Mouse (Mus musculus) heart, embryonic 15.5 days (tissue): ENCODE data around the gene Ube2h. TPM values are rescaled to one million over a fixed set of nuclear protein-coding genes. Genes with fewer than 3 reads are reported as not detected.

Experiments used
- ATAC-seq: fragments of 200-750 bp; cut with Nextera tagmentation; replicated peaks from 2 replicates; pipeline ENCODE4 v1.8.0; 2017; ENCODE audit warnings: low read depth, moderate TSS enrichment; ENCODE audit not compliant: insufficient number of reproducible peaks, insufficient read depth, low FRiP score
- H3K27ac ChIP-seq: fragments of 300-500 bp; sonication (generic); 2 replicates; pipeline ENCODE4 v1.5.1; 2015; ENCODE audit warnings: mild to moderate bottlenecking, inconsistent platforms
- H3K27me3 ChIP-seq: fragments of 300-500 bp; sonication (generic); 2 replicates; pipeline ENCODE4 v1.6.1; 2015; ENCODE audit warnings: inconsistent platforms
- H3K36me3 ChIP-seq: fragments of 300-500 bp; sonication (generic); 2 replicates; pipeline ENCODE4 v1.6.1; 2015; ENCODE audit warnings: mild to moderate bottlenecking, inconsistent platforms
- H3K4me1 ChIP-seq: fragments of 300-500 bp; sonication (generic); replicated peaks from 2 replicates; pipeline ENCODE4 v1.6.1; 2015; ENCODE audit warnings: inconsistent platforms
- H3K4me2 ChIP-seq: fragments of 300-500 bp; sonication (generic); 2 replicates; pipeline ENCODE4 v1.6.1; 2015; ENCODE audit warnings: inconsistent platforms, mild to moderate bottlenecking, moderate library complexity
- H3K4me3 ChIP-seq: fragments of 300-500 bp; sonication (generic); 2 replicates; pipeline ENCODE4 v1.5.1; 2015; ENCODE audit warnings: mild to moderate bottlenecking, inconsistent platforms
- H3K9ac ChIP-seq: fragments of 300-500 bp; sonication (generic); 2 replicates; pipeline ENCODE4 v1.6.1; 2015; ENCODE audit warnings: mild to moderate bottlenecking, inconsistent platforms
- H3K9me3 ChIP-seq: fragments of 300-500 bp; sonication (generic); replicated peaks from 2 replicates; pipeline ENCODE4 v1.6.1; 2016; ENCODE audit warnings: inconsistent platforms
- WGBS: fragments of 180-500 bp; shearing (Covaris S2); methylation state at CpG from one replicate; pipeline ENCODE4 v1.1.7; 2015; ENCODE audit warnings: mixed read lengths; 5-methylcytosine and 5-hydroxymethylcytosine counted together
- polyA plus RNA-seq: library from polyadenylated mRNA; unstranded; fragments of >200 nt; fragmentation: Nextera tagmentation; extraction: Ambion mirVana; gene quantifications from 2 replicates; pipeline ENCODE4 v1.2.1, GENCODE M21; 2015

Ube2h gene
- polyA plus RNA-seq, 1 experiment from 2014 or later, result 40.9 TPM

DNA sequence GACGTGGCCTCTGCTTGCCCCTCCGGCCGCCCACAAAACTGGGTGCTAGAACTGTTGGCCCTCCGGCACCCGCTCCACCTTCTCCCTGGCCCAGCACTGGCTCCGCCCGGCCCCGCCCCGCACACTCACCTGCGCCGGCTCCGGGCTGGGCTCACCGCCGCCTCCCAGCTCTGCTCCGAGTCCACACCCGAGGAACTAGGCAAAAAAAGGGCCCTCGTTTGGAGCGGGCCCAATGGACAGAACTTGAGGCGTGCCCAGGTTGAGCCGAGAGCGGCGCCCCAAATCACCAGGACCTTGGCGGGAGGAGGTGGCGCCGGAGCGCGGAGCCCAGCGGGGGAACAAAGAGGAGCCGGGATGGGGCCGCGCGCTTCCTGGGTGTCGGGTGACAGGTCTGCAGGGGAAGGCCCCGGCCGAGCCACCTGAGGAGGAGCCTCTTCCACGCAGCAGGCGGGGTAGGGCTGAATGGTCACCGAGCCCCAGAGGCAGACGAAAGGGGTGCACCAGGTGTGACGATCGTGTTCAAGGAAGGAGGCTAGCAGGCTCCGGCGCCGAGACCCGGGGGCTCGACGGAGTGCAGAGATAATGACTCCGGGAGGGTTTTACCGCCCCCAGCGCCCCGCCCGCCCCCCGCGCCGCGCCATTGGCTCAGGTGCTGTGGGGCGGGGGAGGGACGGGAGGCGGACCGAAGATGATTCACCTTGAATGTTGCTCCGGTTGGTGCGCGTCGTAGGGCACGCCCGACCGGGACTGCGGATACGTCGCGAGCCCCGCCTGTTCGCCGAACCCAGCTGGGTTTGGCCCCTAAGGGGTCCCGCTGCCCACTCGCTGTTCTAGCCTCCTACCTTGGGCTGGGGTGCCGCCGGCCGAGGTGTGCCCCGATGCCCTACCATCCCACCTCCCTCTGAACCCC is 130.5 kb downstream of the Ube2h start:
- Histone ChIP-seq H3K4me2 (peak overlapping the region; percentile 68), H3K4me3 (peak overlapping the region; percentile 45), H3K4me1 (peaks cover 50% of the 10 kb centered on the region), H3K27me3 (peaks cover 98% of the 10 kb centered on the region), H3K9ac (0 out of 2 replicates have a peak overlapping the region, but pooled peaks have one; percentile 6), H3K27ac (peak overlapping the region; percentile 2; the same call in 1 of the 2 replicates), H3K36me3 (no peaks in the 10 kb centered on the region), H3K9me3 (no peaks in the 10 kb centered on the region)
- ATAC-seq, result peak; percentile 14; the same call in 1 of the 2 replicates
- WGBS, result under 1% methylated on average over 77 of the region's 80 CpGs

DNA sequence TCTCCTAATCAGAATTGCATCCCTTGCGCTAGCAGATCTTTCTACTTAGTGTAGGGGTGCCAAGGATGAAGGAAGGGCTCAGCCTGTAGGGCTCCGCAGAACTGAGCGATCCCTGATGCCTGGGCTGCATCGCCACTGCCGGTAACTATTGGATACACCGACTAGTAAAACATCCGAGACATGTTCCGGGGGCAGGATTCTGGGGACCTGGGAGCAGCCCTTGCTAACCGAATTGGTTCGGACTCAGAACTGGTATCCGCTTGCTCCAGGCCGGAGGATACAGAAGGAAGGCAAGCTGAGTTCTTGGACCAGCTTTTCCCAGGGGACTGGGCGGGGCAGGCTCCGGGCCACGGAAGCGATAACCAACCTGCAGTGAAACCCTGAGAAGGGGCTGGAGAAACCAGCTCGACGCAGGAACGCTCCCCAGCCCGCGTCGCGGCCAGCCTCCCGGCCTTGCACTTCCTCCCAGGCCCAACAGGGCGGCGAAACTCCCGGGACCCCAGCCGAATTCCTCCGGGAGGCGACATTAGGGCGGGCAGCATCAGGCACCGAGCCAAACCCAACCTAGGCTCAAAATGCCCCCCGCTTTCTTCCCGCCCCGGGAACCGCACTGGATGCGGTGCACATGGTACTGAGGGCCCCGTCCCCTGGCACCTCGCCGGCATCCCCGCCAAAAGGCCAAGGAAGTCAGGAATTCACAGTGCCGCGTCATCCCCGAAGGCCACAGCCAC is 131.4 kb downstream of the Ube2h start:
- Histone ChIP-seq H3K4me1 (peaks cover 46% of the 10 kb centered on the region), H3K9ac (no peak overlapping the region), H3K9me3 (no peaks in the 10 kb centered on the region), H3K4me2 (peak overlapping the region; percentile 68), H3K27me3 (peaks cover 97% of the 10 kb centered on the region), H3K4me3 (peak overlapping the region; percentile 45), H3K27ac (no peak overlapping the region), H3K36me3 (no peaks in the 10 kb centered on the region)
- ATAC-seq, result no peak
- WGBS, result 2% methylated on average over 44 of the region's 44 CpGs

DNA sequence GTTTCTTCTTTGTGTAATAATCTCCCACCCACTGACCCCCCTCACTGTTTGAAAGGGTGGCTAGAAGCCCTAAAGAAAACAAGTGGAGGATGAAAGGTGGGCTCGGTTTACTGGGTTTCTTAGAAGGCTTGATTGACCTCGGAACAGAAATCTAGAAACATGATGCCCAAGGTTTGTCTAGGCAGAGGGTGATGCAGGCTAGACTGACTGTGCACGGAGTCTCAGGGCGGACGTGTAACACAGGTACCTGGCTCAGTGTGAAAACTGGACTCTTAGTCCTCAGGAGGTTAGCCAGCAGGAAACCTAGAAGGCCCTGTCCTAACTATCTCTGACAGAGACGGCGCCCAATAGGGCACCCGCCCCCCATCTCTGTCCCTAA is 131.9 kb downstream of the Ube2h start:
- Histone ChIP-seq H3K36me3 (no peaks in the 10 kb centered on the region), H3K9ac (no peak overlapping the region), H3K9me3 (no peaks in the 10 kb centered on the region), H3K27ac (no peak overlapping the region), H3K4me1 (peaks cover 44% of the 10 kb centered on the region), H3K4me2 (peak overlapping the region; percentile 68; the same call in 1 of the 2 replicates), H3K27me3 (peaks cover 94% of the 10 kb centered on the region), H3K4me3 (peak overlapping the region; percentile 45; the same call in 1 of the 2 replicates)
- ATAC-seq, result no peak
- WGBS, result 17% methylated on average over 8 of the region's 8 CpGs

DNA sequence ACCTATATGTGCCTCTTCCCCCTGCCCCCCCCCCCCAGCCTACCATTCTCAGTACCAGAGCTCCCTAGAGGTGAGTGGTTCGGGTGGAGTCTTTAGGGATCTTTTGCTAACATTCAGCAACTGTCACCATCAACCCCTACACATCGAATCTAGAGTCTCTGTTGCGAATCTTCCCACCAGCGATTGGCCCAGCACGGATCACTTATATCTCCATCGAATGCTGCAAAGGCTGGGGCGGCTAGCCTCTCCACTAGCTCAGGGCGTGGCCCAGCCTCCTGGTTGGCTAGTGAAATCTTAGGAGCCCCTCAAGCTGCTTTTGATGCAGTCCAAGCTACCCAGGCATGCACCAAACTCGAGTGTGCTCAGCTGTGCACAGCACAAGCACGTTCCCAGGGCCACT is 132.4 kb downstream of the Ube2h start:
- Histone ChIP-seq H3K9me3 (no peaks in the 10 kb centered on the region), H3K4me1 (peaks cover 42% of the 10 kb centered on the region), H3K4me3 (no peak overlapping the region), H3K36me3 (no peaks in the 10 kb centered on the region), H3K4me2 (no peak overlapping the region), H3K27me3 (peaks cover 89% of the 10 kb centered on the region), H3K9ac (no peak overlapping the region), H3K27ac (no peak overlapping the region)
- ATAC-seq, result no peak
- WGBS, result 25% methylated on average over 10 of the region's 10 CpGs

DNA sequence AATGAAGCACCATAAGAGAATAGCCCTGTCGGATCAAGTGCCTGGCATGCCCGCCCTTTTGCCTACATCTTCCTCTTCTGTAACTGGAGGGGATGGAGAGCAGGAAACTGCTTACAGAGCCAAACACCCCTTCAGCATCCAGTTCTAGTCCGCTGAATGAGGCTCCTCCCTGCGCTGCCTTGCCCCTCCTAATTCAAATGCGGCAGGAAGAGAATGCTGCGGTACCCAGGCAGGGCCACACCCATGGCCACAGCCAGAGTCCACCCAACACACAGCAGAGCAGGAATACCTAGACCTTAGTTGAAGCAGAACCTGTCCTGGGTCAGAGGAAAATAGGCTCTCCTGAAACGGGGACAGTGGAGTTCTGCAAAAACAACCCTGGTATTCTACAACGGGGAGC is 133.1 kb downstream of the Ube2h start:
- H3K9ac ChIP-seq, result no peak overlapping the region
- ATAC-seq, result no peak
- no peak overlapping the region for H3K27ac ChIP-seq
- H3K27me3 ChIP-seq, result peaks cover 82% of the 10 kb centered on the region
- no peak overlapping the region for H3K4me3 ChIP-seq
- H3K9me3 ChIP-seq, result no peaks in the 10 kb centered on the region
- no peaks in the 10 kb centered on the region for H3K36me3 ChIP-seq
- WGBS, result 30% methylated on average over 8 of the region's 8 CpGs
- peaks cover 37% of the 10 kb centered on the region for H3K4me1 ChIP-seq
- no peak overlapping the region for H3K4me2 ChIP-seq

DNA sequence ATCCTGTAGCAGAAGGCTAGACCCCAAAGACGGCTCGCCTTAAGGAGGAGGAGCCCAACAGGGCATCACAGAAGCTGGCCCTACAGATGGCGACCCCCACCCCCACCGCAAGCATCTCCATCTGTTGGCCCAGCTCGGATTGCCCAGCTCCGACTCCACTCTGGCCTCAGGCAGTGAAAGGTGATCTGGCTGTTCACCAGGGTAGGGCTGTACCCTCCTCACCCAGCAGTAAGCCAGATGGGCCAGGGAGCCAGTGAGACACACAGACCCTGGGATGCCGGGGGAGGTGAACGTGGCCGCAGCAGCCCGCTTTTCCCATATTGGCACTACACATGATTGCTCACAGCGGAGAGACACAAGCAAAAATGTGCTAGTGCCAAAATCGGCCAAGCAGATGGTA is 135.2 kb downstream of the Ube2h start:
- Histone ChIP-seq H3K4me2 (no peak overlapping the region), H3K4me1 (peaks cover 17% of the 10 kb centered on the region), H3K4me3 (no peak overlapping the region), H3K9ac (no peak overlapping the region), H3K27ac (no peak overlapping the region), H3K9me3 (no peaks in the 10 kb centered on the region), H3K36me3 (no peaks in the 10 kb centered on the region), H3K27me3 (peaks cover 61% of the 10 kb centered on the region)
- no peak for ATAC-seq
- WGBS, result 73% methylated on average over 12 of the region's 12 CpGs

DNA sequence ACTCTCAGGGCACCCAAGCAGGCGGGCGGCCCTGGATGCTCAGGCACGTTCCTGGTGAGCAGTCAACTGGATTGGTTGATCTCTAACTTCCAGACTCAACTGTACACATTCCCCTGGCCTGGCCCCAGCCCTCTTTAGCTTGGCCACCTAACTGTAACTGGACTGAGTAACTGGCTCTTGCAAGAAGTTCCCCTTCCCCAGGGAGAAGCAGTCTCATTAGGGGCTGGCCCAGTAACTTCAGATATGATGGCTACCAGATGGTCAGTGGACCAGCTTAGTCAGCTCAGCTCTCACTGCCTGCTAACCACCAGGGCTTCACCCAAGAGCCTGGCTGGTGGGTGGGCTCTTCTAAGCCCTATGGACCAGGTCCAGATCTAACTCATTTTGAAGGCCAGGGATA is 136.1 kb downstream of the Ube2h start:
- Histone ChIP-seq H3K9ac (no peak overlapping the region), H3K27ac (no peak overlapping the region), H3K4me2 (no peak overlapping the region), H3K9me3 (no peaks in the 10 kb centered on the region), H3K4me1 (peaks cover 8% of the 10 kb centered on the region), H3K4me3 (no peak overlapping the region), H3K36me3 (no peaks in the 10 kb centered on the region), H3K27me3 (peaks cover 52% of the 10 kb centered on the region)
- 87% methylated on average over 3 of the region's 3 CpGs for WGBS
- no peak for ATAC-seq

DNA sequence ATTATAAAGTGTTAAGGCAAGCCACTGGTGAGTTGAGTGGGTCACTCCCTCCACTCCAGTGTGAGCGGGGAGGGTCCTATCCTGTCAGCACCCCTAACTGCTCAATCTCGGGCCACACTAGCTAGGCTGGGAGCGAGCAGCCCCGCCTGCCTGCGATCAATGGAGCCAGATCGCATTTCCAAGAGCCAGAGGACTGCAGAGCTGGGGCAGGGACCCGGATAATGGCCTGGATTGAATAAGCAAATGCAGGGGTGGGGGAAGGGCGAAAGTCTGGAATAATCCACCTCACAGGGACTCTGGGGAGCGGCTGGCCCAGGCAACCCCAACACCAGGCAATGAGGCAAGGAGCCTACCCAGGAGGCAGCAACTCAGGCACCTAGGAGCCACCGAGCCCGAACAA is 137.1 kb downstream of the Ube2h start:
- Histone ChIP-seq H3K27me3 (peaks cover 41% of the 10 kb centered on the region), H3K4me2 (no peak overlapping the region), H3K27ac (no peak overlapping the region), H3K9ac (no peak overlapping the region), H3K9me3 (no peaks in the 10 kb centered on the region), H3K36me3 (no peaks in the 10 kb centered on the region), H3K4me1 (peaks cover 7% of the 10 kb centered on the region), H3K4me3 (no peak overlapping the region)
- WGBS, result 38% methylated on average over 11 of the region's 11 CpGs
- no peak for ATAC-seq

DNA sequence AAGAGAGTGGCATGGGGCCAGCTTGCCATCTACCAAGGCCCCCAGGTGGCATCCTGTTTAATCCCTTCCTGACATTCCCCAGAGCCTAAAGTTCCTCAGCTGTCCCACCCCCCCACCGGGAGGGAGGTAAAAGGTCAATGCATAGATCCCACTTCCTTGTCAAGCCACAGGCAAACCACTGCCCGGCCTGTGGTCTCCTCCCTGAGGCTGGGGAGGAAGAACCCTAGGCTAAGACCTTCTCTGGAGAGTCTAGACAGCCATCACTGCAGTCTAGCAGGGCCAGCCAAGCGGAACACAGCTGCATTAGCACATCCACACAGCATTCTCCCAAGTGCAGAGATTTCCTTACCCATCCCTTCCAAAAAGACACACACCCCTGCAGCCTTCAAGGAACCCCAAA is 138.0 kb downstream of the Ube2h start:
- Histone ChIP-seq H3K4me3 (no peak overlapping the region), H3K4me2 (no peak overlapping the region), H3K27ac (no peak overlapping the region), H3K9ac (no peak overlapping the region), H3K36me3 (no peaks in the 10 kb centered on the region), H3K27me3 (peaks cover 33% of the 10 kb centered on the region), H3K4me1 (peaks cover 16% of the 10 kb centered on the region), H3K9me3 (no peaks in the 10 kb centered on the region)
- 58% methylated on average over 3 of the region's 3 CpGs for WGBS
- no peak for ATAC-seq

DNA sequence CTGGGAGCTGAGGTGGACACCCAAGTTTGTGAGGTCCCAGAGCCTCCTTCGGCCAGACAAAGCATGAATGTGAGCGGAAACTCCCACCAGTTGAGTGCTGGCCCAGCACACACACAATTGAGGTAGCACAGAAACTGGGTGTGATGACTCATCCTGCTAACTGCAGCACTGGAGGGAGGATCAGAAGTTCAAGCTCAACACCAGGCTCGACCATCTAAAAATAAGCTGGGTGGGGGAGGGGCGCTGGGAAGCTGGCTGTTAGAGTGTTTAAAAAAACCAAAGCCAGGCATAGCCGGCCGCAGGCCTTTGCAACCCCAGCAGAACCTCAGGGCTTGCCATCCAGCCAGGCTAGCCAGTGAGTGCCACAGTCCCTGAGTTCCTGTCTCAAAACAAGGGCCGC is 142.2 kb downstream of the Ube2h start:
- H3K4me2 ChIP-seq, result no peak overlapping the region
- peak; percentile 38 for ATAC-seq
- H3K27ac ChIP-seq, result 0 out of 2 replicates have a peak overlapping the region, but pooled peaks have one; percentile 8
- no peaks in the 10 kb centered on the region for H3K27me3 ChIP-seq
- 22% methylated on average over 7 of the region's 7 CpGs for WGBS
- no peak overlapping the region for H3K4me3 ChIP-seq
- no peaks in the 10 kb centered on the region for H3K36me3 ChIP-seq
- H3K9ac ChIP-seq, result no peak overlapping the region
- H3K4me1 ChIP-seq, result peaks cover 25% of the 10 kb centered on the region
- no peaks in the 10 kb centered on the region for H3K9me3 ChIP-seq

DNA sequence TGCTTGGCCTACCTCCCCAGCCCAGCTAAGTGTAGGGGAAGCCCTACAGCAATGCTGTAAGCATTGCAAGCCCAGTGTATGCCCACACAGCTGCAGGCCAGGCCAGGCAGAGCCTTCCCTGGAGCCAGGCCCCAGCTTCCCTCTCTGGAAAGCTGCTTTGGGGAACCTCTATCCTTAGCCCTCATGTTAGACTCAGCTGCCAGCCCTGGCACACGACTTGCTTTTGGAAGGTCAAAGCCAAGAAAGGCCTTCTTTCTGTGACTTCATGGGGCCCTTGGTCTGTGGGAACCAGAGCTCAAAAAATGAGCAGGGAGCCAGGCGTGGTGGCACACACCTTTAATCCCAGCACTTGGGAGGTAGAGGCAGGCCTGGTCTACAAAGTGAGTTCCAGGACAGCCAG is 142.7 kb downstream of the Ube2h start:
- Histone ChIP-seq H3K27ac (0 out of 2 replicates have a peak overlapping the region, but pooled peaks have one; percentile 8), H3K9ac (no peak overlapping the region), H3K4me1 (peaks cover 25% of the 10 kb centered on the region), H3K36me3 (no peaks in the 10 kb centered on the region), H3K27me3 (no peaks in the 10 kb centered on the region), H3K9me3 (no peaks in the 10 kb centered on the region), H3K4me2 (no peak overlapping the region), H3K4me3 (no peak overlapping the region)
- no peak for ATAC-seq
- 72% methylated on average over 2 of the region's 2 CpGs for WGBS
